Mouse (Mus musculus) spleen, adult 2 months (tissue): ENCODE results near the gene Cpne5. TPM values are rescaled to one million over a fixed set of nuclear protein-coding genes. Genes with fewer than 3 reads are reported as not detected.

Experiments
- DNase-seq, 2 experiments: peaks; one replicate each; pipeline versions ENCODE4 v3.0.0 to v3.0.0-alpha.2; 2012 to 2021; ENCODE audit warnings: low spot score in 2 of 2, low read depth in 1 of 2
- H3K27ac ChIP-seq: fragments of 200-500 bp; 2 replicates; pipeline ENCODE4 v1.5.1; 2012; ENCODE audit warnings: low read length, inconsistent platforms; ENCODE audit not compliant: insufficient read depth
- H3K27me3 ChIP-seq: fragments of 200-500 bp; 2 replicates; pipeline ENCODE4 v1.6.1; 2012; ENCODE audit warnings: mild to moderate bottlenecking, moderate library complexity, low read length, inconsistent platforms; ENCODE audit not compliant: control insufficient read depth, insufficient read depth
- H3K36me3 ChIP-seq: fragments of 200-500 bp; 2 replicates; pipeline ENCODE4 v1.6.1; 2012; ENCODE audit warnings: mild to moderate bottlenecking, low read length, inconsistent platforms; ENCODE audit not compliant: control insufficient read depth, insufficient read depth
- H3K4me1 ChIP-seq: fragments of 200-500 bp; 2 replicates; pipeline ENCODE4 v1.6.1; 2011; ENCODE audit warnings: inconsistent platforms; ENCODE audit not compliant: control insufficient read depth, insufficient read depth, insufficient read length
- H3K4me3 ChIP-seq: fragments of 200-500 bp; 2 replicates; pipeline ENCODE4 v1.5.1; 2011; ENCODE audit warnings: mild to moderate bottlenecking, inconsistent platforms; ENCODE audit not compliant: insufficient read depth, insufficient read length; ENCODE audit errors: extremely low read depth
- CTCF ChIP-seq: fragments of 200-500 bp; IDR thresholded peaks from 2 replicates; pipeline ENCODE4 v1.5.1; 2011; ENCODE audit warnings: mild to moderate bottlenecking, inconsistent platforms; ENCODE audit not compliant: insufficient read depth, insufficient read length, insufficient replicate concordance; ENCODE audit errors: extremely low read depth
- POLR2A ChIP-seq: fragments of 200-500 bp; IDR thresholded peaks from 2 replicates; pipeline ENCODE4 v1.6.1; 2011; ENCODE audit warnings: low read depth, low read length, inconsistent platforms
- WGBS: fragments of 180-500 bp; shearing (Covaris S2); methylation state at CpG from one replicate; pipeline ENCODE4 v1.1.7; 2018; 5-methylcytosine and 5-hydroxymethylcytosine counted together
- polyA plus RNA-seq: library from polyadenylated mRNA; depleted of rRNA; stranded (reverse); fragments of >200 nt; gene quantifications from 2 replicates; pipeline ENCODE4 v1.2.3, GENCODE M21; 2012; rRNA removed

Cpne5 gene
- polyA plus RNA-seq: 2.4 and 3.6 TPM in 2 replicates

DNA sequence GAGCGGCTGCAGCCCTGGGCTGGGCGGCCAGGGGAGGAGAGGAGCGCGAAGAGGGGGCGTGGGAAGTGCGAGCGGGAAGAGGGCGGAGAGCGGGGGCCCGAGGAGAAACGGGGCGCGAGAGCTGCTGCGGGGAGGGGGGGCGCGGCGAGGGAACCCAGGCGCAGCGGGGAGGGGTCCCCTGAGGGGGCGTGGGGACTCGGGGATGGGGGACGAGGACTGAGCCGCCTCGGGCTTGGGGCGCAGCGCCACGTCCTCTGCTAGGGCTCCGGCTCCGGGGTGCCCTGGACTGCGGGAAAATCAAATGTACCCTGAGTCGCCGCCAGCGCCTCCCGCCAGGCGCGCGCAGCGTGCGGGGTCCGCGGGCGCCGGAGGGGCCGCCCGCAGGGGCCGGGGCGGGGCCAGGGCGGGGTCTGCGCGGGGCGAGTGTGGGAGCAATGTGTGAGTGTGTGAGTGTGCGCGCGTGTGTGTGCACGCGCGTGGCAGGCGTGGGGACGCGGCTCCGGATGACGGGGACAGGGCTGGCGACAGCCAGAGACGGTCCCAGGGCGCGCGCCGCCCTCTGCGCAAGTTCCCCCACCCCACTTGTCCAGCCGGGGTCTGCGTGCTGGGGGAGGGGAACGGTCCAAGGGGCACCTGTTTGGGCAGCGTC, at the start of gene Cpne5:
Cpne5 (minus strand) TSS at position 396 of the 649 bp plus-strand sequence.
- H3K4me1 ChIP-seq: peaks cover 12% of the 10 kb centered on the region; the same call in 1 of the 2 replicates
- peak within 1 kb of the TSS; percentile 27; the same call in 1 of the 2 replicates for H3K4me3 ChIP-seq
- H3K27ac ChIP-seq: no peak within 1 kb of the TSS
- peaks cover 22% of the 10 kb centered on the region for H3K27me3 ChIP-seq
- 2% methylated on average over 54 of the region's 73 CpGs for WGBS
- no peak for TF ChIP-seq CTCF
- no peak for TF ChIP-seq POLR2A
- no peak for DNase-seq
- no peaks in the 10 kb centered on the region for H3K36me3 ChIP-seq

DNA sequence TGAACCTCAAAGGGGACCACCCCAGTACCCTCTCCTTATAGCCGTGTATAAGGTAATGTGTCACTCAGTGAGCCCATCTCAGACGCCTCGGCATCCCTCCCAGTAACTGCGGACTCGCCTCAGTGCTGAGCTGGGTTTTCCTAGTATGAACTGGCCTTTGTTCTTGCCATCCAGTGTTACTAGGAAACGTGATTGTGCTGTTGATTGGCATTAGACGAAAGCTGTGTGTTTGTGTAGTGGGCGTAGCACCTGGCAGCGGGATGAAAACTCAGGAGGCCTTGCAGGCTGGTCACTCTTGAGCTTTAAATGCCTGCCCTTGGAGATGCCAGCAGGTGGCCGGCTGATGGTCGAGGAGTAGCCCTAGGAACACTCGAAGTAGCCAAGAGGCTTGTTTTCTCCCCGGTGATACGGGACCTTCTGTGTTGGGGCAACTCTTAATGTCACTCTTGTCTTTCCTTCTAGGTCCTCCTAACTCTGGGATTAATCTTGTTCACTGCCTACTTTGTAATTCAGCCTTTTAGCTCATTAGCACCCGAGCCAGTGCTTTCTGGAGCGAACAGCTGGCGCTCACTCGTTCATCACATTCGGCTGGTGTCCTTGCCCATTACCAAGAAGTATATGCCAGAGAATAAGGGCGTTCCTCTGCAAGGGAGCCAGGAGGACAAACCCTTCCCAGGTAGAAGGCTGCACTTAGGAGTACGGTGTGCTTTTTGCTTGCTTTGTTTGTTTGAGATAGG, 44.4 kb upstream of the Cpne5 start:
- H3K27ac ChIP-seq: no peak overlapping the region
- peaks cover 2% of the 10 kb centered on the region; the same call in 1 of the 2 replicates for H3K4me1 ChIP-seq
- H3K27me3 ChIP-seq: no peaks in the 10 kb centered on the region
- TF ChIP-seq CTCF: no peak
- TF ChIP-seq POLR2A: no peak
- no peak for DNase-seq
- 93% methylated on average over 21 of the region's 21 CpGs for WGBS
- peaks cover 18% of the 10 kb centered on the region for H3K36me3 ChIP-seq
- no peak overlapping the region for H3K4me3 ChIP-seq

DNA sequence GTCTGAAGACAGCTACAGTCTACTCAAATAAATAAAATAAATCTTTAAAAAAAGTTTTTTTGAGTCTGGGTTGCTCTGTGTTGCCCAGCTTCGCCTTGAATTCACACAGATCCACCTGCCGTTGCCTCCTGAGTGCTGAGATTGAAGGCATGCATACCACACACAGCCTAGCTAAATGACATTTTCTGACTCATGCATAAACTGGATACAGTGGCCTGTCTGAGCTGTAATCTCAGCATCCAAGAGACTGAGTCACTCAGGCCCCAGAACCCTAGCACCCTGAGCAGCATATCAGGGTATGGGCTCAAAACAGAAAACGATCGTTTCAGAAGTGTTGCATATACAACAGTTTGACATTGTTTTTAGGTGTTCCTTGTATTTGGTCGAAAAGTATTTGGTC, 43.6 kb upstream of the Cpne5 start:
- no peak for DNase-seq
- Histone ChIP-seq H3K4me1 (peaks cover 2% of the 10 kb centered on the region; the same call in 1 of the 2 replicates), H3K4me3 (no peak overlapping the region), H3K36me3 (peaks cover 18% of the 10 kb centered on the region), H3K27me3 (no peaks in the 10 kb centered on the region), H3K27ac (no peak overlapping the region)
- TF ChIP-seq CTCF: no peak
- no peak for TF ChIP-seq POLR2A
- 92% methylated on average over 5 of the region's 5 CpGs for WGBS

DNA sequence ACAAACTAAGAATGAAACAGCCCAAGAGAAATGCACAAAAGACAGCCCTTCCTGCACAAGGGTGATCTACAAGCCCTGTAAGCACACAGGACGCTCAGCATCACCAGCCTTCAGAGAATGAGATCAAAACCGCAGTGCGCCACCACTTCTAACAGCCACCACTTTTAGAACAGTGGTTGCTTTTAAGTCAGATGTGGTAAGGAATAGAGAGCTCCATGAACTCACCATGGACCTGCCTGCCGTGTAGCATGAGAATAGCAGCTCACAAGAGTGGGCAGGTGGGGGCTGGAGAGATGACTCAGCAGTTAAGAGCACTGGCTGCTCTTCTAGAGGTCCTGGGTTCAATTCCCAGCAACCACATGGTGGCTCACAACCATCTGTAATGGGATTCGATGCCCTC, 42.5 kb upstream of the Cpne5 start:
- no peak overlapping the region for H3K27ac ChIP-seq
- peak in 1 of 2 experiments; percentile 65 for DNase-seq
- no peak for TF ChIP-seq POLR2A
- TF ChIP-seq CTCF: no peak
- peaks cover 18% of the 10 kb centered on the region for H3K36me3 ChIP-seq
- H3K4me3 ChIP-seq: no peak overlapping the region
- peaks cover 2% of the 10 kb centered on the region; the same call in 1 of the 2 replicates for H3K4me1 ChIP-seq
- WGBS: 77% methylated on average over 5 of the region's 5 CpGs
- no peaks in the 10 kb centered on the region for H3K27me3 ChIP-seq

DNA sequence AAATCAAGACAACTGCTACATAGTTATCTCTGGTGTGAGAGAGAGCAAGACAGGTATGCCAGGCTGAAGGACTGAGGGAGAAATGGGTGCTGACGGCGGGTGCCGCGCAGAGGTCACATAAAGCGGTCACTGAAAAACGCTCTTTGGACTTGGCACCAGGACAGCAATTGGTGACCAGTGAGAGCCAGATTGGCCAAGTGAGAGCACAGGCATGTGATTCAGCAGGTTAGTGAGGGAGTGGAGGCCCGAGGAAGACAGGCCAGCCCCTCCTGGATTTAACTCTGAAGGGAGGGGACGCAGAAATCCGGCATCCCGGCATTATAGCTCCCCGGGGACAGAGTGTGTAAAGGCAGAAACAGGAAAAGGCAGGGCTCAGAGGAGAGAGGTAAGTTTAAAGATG, 35.9 kb upstream of the Cpne5 start:
- no peaks in the 10 kb centered on the region for H3K27me3 ChIP-seq
- H3K27ac ChIP-seq: no peak overlapping the region
- 0 out of 2 replicates have a peak, but pooled peaks cover 1% of the 10 kb centered on the region for H3K36me3 ChIP-seq
- DNase-seq: no peak
- 88% methylated on average over 11 of the region's 11 CpGs for WGBS
- no peak for TF ChIP-seq POLR2A
- H3K4me1 ChIP-seq: peaks cover 5% of the 10 kb centered on the region; the same call in 1 of the 2 replicates
- no peak overlapping the region for H3K4me3 ChIP-seq

DNA sequence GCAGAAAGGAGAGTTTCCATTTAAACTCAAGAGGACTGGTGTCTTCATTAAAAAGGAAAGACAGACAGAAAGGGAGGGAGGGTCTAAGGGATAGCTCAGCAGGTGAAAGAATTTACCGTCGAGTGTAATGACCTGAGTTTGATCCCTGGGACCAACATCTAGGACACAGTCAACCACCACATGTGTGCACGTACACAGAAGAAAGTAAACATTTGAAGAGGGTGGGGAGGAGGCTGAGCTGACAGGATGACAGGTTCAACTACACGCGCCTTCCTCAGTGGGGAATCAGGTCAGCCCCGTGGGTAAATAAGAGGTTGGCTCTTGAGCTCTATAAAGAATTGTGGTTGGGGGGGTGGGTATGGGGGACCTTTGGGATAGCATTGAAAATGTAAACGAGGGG, 35.2 kb upstream of the Cpne5 start:
- H3K36me3 ChIP-seq: 0 out of 2 replicates have a peak, but pooled peaks cover 1% of the 10 kb centered on the region
- 83% methylated on average over 7 of the region's 7 CpGs for WGBS
- no peak overlapping the region for H3K27ac ChIP-seq
- DNase-seq: no peak
- TF ChIP-seq CTCF (no peak), POLR2A (no peak)
- H3K27me3 ChIP-seq: no peaks in the 10 kb centered on the region
- no peak overlapping the region for H3K4me3 ChIP-seq
- H3K4me1 ChIP-seq: peaks cover 5% of the 10 kb centered on the region; the same call in 1 of the 2 replicates

DNA sequence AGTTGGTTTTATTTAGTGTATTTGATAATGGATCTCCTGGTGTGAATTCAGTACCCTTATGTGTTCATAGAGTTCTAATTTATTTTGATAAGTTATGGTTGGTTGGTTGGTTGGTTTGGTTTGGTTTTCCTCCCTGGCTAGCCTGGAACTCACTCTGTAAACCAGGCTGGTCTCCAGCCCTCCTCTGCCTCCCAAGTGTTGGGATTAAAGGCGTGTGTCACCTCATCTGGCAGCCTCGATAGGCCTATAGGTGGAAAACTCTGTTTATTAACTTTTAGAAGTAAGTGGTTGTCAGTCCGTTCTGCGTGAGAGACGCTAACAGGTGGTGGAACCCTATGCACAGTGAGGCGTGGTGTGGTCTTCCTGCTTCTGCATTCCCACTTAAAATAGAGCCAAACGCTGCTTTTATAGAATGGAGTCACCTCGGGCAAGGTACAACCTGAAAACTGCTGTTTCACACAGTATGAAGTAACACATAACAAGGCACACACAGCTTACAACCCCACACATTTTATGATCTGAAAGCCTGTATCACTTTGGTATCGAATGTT, 32.3 kb upstream of the Cpne5 start:
- peak in 1 of 2 experiments; percentile 41 for DNase-seq
- TF ChIP-seq POLR2A: no peak
- TF ChIP-seq CTCF: no peak
- Histone ChIP-seq H3K4me3 (peak overlapping the region; percentile 17; the same call in 1 of the 2 replicates), H3K27ac (peak overlapping the region; percentile 92), H3K36me3 (no peaks in the 10 kb centered on the region), H3K27me3 (no peaks in the 10 kb centered on the region), H3K4me1 (peaks cover 3% of the 10 kb centered on the region; the same call in 1 of the 2 replicates)
- WGBS: 40% methylated on average over 9 of the region's 9 CpGs
